In the genomic region with DNA sequence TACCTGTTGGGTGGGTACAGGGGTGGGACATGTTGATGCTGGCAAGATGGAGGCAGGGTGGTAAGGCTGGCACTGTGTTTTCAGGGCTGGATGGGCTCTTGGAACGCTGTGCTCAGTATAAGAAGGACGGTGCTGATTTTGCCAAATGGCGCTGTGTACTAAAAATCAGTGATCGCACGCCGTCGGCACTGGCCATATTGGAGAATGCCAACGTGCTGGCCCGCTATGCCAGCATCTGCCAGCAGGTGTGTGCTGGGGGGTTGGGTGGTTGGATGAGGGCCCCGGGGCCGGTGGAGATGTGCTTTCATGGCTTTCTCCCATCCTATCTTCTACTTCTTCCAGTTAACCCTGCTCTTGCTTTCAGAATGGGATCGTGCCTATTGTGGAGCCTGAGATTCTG, we compare ENCODE assay signal across 13 mouse cellular contexts. TPM values are rescaled to one million over a fixed set of nuclear protein-coding genes. Genes with fewer than 3 reads are reported as not detected.
A peak's percentile ranks its signal among the peaks of the same experiment; 100 is the strongest.
DNase-seq lines count a peak whose midpoint lies in the region; ATAC-seq lines count a peak whose summit lies in the region.
"Had no signal": no experiment of that assay in that cellular context is flagged by ENCODE, and none has a peak within 500 bp of the region (broad histone marks: within the 10 kb centered on the region; RNA-seq: fewer than 3 reads in every experiment).

No protein-coding gene starts in this region.

- 87% methylated on average over 12 of the region's 12 CpGs for WGBS in forebrain, embryonic 14.5 days
- WGBS in forebrain, embryonic 10.5 days: 94% methylated on average over 12 of the region's 12 CpGs
- WGBS in midbrain, embryonic 16.5 days: 92% methylated on average over 12 of the region's 12 CpGs
- WGBS in midbrain, embryonic 10.5 days: 92% methylated on average over 12 of the region's 12 CpGs
- 93% methylated on average over 12 of the region's 12 CpGs for WGBS in hindbrain, embryonic 14.5 days
- 84% methylated on average over 12 of the region's 12 CpGs for WGBS in neural tube, embryonic 15.5 days

- H3K9ac ChIP-seq in forebrain, embryonic 14.5 days (ENCODE audit: low read length): no peak overlapping the region
- no peak overlapping the region for H3K9ac ChIP-seq in midbrain, embryonic 16.5 days (ENCODE audit: low read depth, low read length)
- H3K9ac ChIP-seq in hindbrain, embryonic 14.5 days: no peak overlapping the region
- H3K9ac ChIP-seq in neural tube, embryonic 15.5 days (replicated peaks): no peak overlapping the region
- H3K9ac ChIP-seq: lung, embryonic 15.5 days; midbrain, embryonic 13.5 days had no signal

- peaks cover 25% of the 10 kb centered on the region for H3K36me3 ChIP-seq in forebrain, embryonic 14.5 days (ENCODE audit: control insufficient read depth, insufficient read depth, low read length)
- peaks cover 63% of the 10 kb centered on the region for H3K36me3 ChIP-seq in forebrain, embryonic 10.5 days (replicated peaks)
- H3K36me3 ChIP-seq in midbrain, embryonic 16.5 days (ENCODE audit: control insufficient read depth, insufficient read depth, low read length): no peaks in the 10 kb centered on the region
- peaks cover 57% of the 10 kb centered on the region for H3K36me3 ChIP-seq in midbrain, embryonic 10.5 days
- no peaks in the 10 kb centered on the region for H3K36me3 ChIP-seq in hindbrain, embryonic 14.5 days (replicated peaks; ENCODE audit: control insufficient read depth, insufficient read depth)
- no peaks in the 10 kb centered on the region for H3K36me3 ChIP-seq in neural tube, embryonic 15.5 days

- intact Hi-C loops in gastrocnemius, postnatal 14 days (cut with DNase I; ENCODE audit: low total_unique reads): no loop called here

- DNase-seq in forebrain, embryonic 14.5 days (ENCODE audit: low spot score): no peak
- DNase-seq in forebrain, embryonic 10.5 days (ENCODE audit: extremely low spot score, low spot score): no peak
- DNase-seq in midbrain, embryonic 10.5 days (ENCODE audit: low spot score): no peak
- no peak for DNase-seq in hindbrain, embryonic 14.5 days (ENCODE audit: low spot score)
- no peak for DNase-seq in gastrocnemius, postnatal 14 days
- DNase-seq: gastrocnemius, postnatal 25 days; kidney, adult 8-10 months; liver; thymus, postnatal 14 days had no signal

- no peak overlapping the region; the same call in 1 of the 2 replicates for H3K27ac ChIP-seq in forebrain, embryonic 14.5 days (ENCODE audit: low read depth, low read length)
- no peak overlapping the region for H3K27ac ChIP-seq in forebrain, embryonic 10.5 days
- H3K27ac ChIP-seq in midbrain, embryonic 16.5 days (ENCODE audit: low read length): no peak overlapping the region
- no peak overlapping the region for H3K27ac ChIP-seq in midbrain, embryonic 10.5 days (replicated peaks)
- peak overlapping the region; percentile 35; the same call in 1 of the 2 replicates for H3K27ac ChIP-seq in hindbrain, embryonic 14.5 days
- H3K27ac ChIP-seq in neural tube, embryonic 15.5 days (replicated peaks): peak overlapping the region; percentile 82
- H3K27ac ChIP-seq: lung, embryonic 15.5 days; midbrain, embryonic 13.5 days had no signal

- no peaks in the 10 kb centered on the region for H3K27me3 ChIP-seq in forebrain, embryonic 14.5 days (replicated peaks; ENCODE audit: control insufficient read depth, insufficient read depth, low read length)
- no peaks in the 10 kb centered on the region for H3K27me3 ChIP-seq in forebrain, embryonic 10.5 days (ENCODE audit: poor library complexity, severe bottlenecking)
- H3K27me3 ChIP-seq in midbrain, embryonic 16.5 days (ENCODE audit: control insufficient read depth, insufficient read depth, low read depth, low read length): no peaks in the 10 kb centered on the region
- H3K27me3 ChIP-seq in midbrain, embryonic 10.5 days (ENCODE audit: low read depth, poor library complexity, severe bottlenecking): no peaks in the 10 kb centered on the region
- H3K27me3 ChIP-seq in hindbrain, embryonic 14.5 days (ENCODE audit: control insufficient read depth, insufficient read depth, low read length): no peaks in the 10 kb centered on the region
- no peaks in the 10 kb centered on the region for H3K27me3 ChIP-seq in neural tube, embryonic 15.5 days (replicated peaks)
- H3K27me3 ChIP-seq: lung, embryonic 15.5 days; midbrain, embryonic 13.5 days had no signal

- H3K4me1 ChIP-seq in forebrain, embryonic 14.5 days (ENCODE audit: control insufficient read depth, insufficient read depth, low read length): peaks cover 15% of the 10 kb centered on the region
- H3K4me1 ChIP-seq in forebrain, embryonic 10.5 days: peaks cover 33% of the 10 kb centered on the region
- H3K4me1 ChIP-seq in midbrain, embryonic 16.5 days (ENCODE audit: control insufficient read depth, insufficient read depth, low read length): peaks cover 18% of the 10 kb centered on the region
- peaks cover 26% of the 10 kb centered on the region for H3K4me1 ChIP-seq in midbrain, embryonic 10.5 days
- H3K4me1 ChIP-seq in hindbrain, embryonic 14.5 days (replicated peaks; ENCODE audit: control insufficient read depth, insufficient read depth, low read length): peaks cover 19% of the 10 kb centered on the region
- H3K4me1 ChIP-seq in neural tube, embryonic 15.5 days: peaks cover 34% of the 10 kb centered on the region

- no peaks in the 10 kb centered on the region for H3K9me3 ChIP-seq in forebrain, embryonic 14.5 days (replicated peaks; ENCODE audit: control insufficient read depth, low read length)
- no peaks in the 10 kb centered on the region for H3K9me3 ChIP-seq in forebrain, embryonic 10.5 days
- no peaks in the 10 kb centered on the region for H3K9me3 ChIP-seq in midbrain, embryonic 16.5 days (replicated peaks; ENCODE audit: control insufficient read depth, low read length, poor library complexity, severe bottlenecking)
- no peaks in the 10 kb centered on the region for H3K9me3 ChIP-seq in midbrain, embryonic 10.5 days (replicated peaks)
- H3K9me3 ChIP-seq in hindbrain, embryonic 14.5 days (ENCODE audit: control insufficient read depth, low read length): no peaks in the 10 kb centered on the region
- H3K9me3 ChIP-seq in neural tube, embryonic 15.5 days (replicated peaks): no peaks in the 10 kb centered on the region
- H3K9me3 ChIP-seq: lung, embryonic 15.5 days; midbrain, embryonic 13.5 days had no signal

- peak overlapping the region; percentile 46 for H3K4me2 ChIP-seq in forebrain, embryonic 14.5 days (ENCODE audit: low read length)
- H3K4me2 ChIP-seq in midbrain, embryonic 16.5 days (ENCODE audit: low read length): peak overlapping the region; percentile 22; the same call in 1 of the 2 replicates
- peak overlapping the region; percentile 32 for H3K4me2 ChIP-seq in hindbrain, embryonic 14.5 days (replicated peaks)
- peak overlapping the region; percentile 52 for H3K4me2 ChIP-seq in neural tube, embryonic 15.5 days
- H3K4me2 ChIP-seq: lung, embryonic 15.5 days; midbrain, embryonic 13.5 days had no signal

- peak overlapping the region; percentile 21; the same call in 1 of the 2 replicates for H3K4me3 ChIP-seq in forebrain, embryonic 14.5 days (ENCODE audit: low read depth, low read length)
- no peak overlapping the region for H3K4me3 ChIP-seq in forebrain, embryonic 10.5 days
- no peak overlapping the region for H3K4me3 ChIP-seq in midbrain, embryonic 16.5 days (ENCODE audit: low read depth, low read length)
- no peak overlapping the region for H3K4me3 ChIP-seq in midbrain, embryonic 10.5 days
- peak overlapping the region; percentile 15 for H3K4me3 ChIP-seq in hindbrain, embryonic 14.5 days (replicated peaks; ENCODE audit: low read length)
- H3K4me3 ChIP-seq in neural tube, embryonic 15.5 days (replicated peaks): peak overlapping the region; percentile 32
- H3K4me3 ChIP-seq: lung, embryonic 15.5 days; midbrain, embryonic 13.5 days had no signal

- no peak for ATAC-seq in forebrain, embryonic 14.5 days
- no peak for ATAC-seq in midbrain, embryonic 16.5 days
- ATAC-seq in hindbrain, embryonic 14.5 days (ENCODE audit: low FRiP score): no peak
- no peak for ATAC-seq in neural tube, embryonic 15.5 days (ENCODE audit: low FRiP score)
- ATAC-seq: midbrain, embryonic 13.5 days had no signal

RNA-seq across cellular contexts. Expression of a gene that starts 2.2 kb away (rescaled TPM):
- polyA plus RNA-seq in forebrain, embryonic 14.5 days (2014; fragmentation: Nextera tagmentation; extraction: Ambion mirVana): 161 and 167 TPM in 2 replicates
- 2.7 and 3.3 TPM in 2 replicates for polyA plus RNA-seq in forebrain, embryonic 10.5 days (2016; fragmentation: Nextera tagmentation; extraction: Ambion mirVana)
- polyA plus RNA-seq in midbrain, embryonic 16.5 days (2015; fragmentation: Nextera tagmentation; extraction: Ambion mirVana): 87.2 and 154 TPM in 2 replicates
- 1.5 and 1.6 TPM in 2 replicates for polyA plus RNA-seq in midbrain, embryonic 10.5 days (2016; fragmentation: Nextera tagmentation; extraction: Ambion mirVana)
- polyA plus RNA-seq in hindbrain, embryonic 14.5 days (2014; fragmentation: Nextera tagmentation; extraction: Ambion mirVana): 278 and 292 TPM in 2 replicates
- polyA plus RNA-seq in neural tube, embryonic 15.5 days (2015; fragmentation: Nextera tagmentation; extraction: Ambion mirVana): 328 and 382 TPM in 2 replicates
- total RNA-seq in gastrocnemius, postnatal 14 days (2021): 1 to 10 TPM; 1.5 to 2.1 TPM

RNA-seq across cellular contexts. Expression of a gene that starts 3.2 kb away (rescaled TPM):
- polyA plus RNA-seq in forebrain, embryonic 14.5 days (2014; fragmentation: Nextera tagmentation; extraction: Ambion mirVana): 46.8 and 51.0 TPM in 2 replicates
- 76.3 and 77.5 TPM in 2 replicates for polyA plus RNA-seq in forebrain, embryonic 10.5 days (2016; fragmentation: Nextera tagmentation; extraction: Ambion mirVana)
- 70.7 and 79.0 TPM in 2 replicates for polyA plus RNA-seq in midbrain, embryonic 16.5 days (2015; fragmentation: Nextera tagmentation; extraction: Ambion mirVana)
- polyA plus RNA-seq in midbrain, embryonic 10.5 days (2016; fragmentation: Nextera tagmentation; extraction: Ambion mirVana): 74.0 and 78.5 TPM in 2 replicates
- 76.4 and 76.5 TPM in 2 replicates for polyA plus RNA-seq in hindbrain, embryonic 14.5 days (2014; fragmentation: Nextera tagmentation; extraction: Ambion mirVana)
- polyA plus RNA-seq in neural tube, embryonic 15.5 days (2015; fragmentation: Nextera tagmentation; extraction: Ambion mirVana): 83.2 and 86.4 TPM in 2 replicates
- 10 to 100 TPM; 23.1 to 25.1 TPM for total RNA-seq in gastrocnemius, postnatal 14 days (2021)

RNA-seq across cellular contexts. Expression of a gene that starts 18.3 kb away (rescaled TPM):
- polyA plus RNA-seq in forebrain, embryonic 14.5 days (2014; fragmentation: Nextera tagmentation; extraction: Ambion mirVana): 72.5 and 73.8 TPM in 2 replicates
- 60.2 and 62.8 TPM in 2 replicates for polyA plus RNA-seq in forebrain, embryonic 10.5 days (2016; fragmentation: Nextera tagmentation; extraction: Ambion mirVana)
- 77.2 and 81.8 TPM in 2 replicates for polyA plus RNA-seq in midbrain, embryonic 16.5 days (2015; fragmentation: Nextera tagmentation; extraction: Ambion mirVana)
- 57.7 and 61.7 TPM in 2 replicates for polyA plus RNA-seq in midbrain, embryonic 10.5 days (2016; fragmentation: Nextera tagmentation; extraction: Ambion mirVana)
- 82.6 and 95.8 TPM in 2 replicates for polyA plus RNA-seq in hindbrain, embryonic 14.5 days (2014; fragmentation: Nextera tagmentation; extraction: Ambion mirVana)
- polyA plus RNA-seq in neural tube, embryonic 15.5 days (2015; fragmentation: Nextera tagmentation; extraction: Ambion mirVana): 84.3 and 88.3 TPM in 2 replicates
- total RNA-seq in gastrocnemius, postnatal 14 days (2021): 10 to 100 TPM; 16.1 to 17.8 TPM

RNA-seq across cellular contexts. Expression of a gene that starts 23.6 kb away (rescaled TPM):
- 21.5 and 25.4 TPM in 2 replicates for polyA plus RNA-seq in forebrain, embryonic 14.5 days (2014; fragmentation: Nextera tagmentation; extraction: Ambion mirVana)
- polyA plus RNA-seq in forebrain, embryonic 10.5 days (2016; fragmentation: Nextera tagmentation; extraction: Ambion mirVana): 74.9 and 76.6 TPM in 2 replicates
- 4.2 and 6.5 TPM in 2 replicates for polyA plus RNA-seq in midbrain, embryonic 16.5 days (2015; fragmentation: Nextera tagmentation; extraction: Ambion mirVana)
- polyA plus RNA-seq in midbrain, embryonic 10.5 days (2016; fragmentation: Nextera tagmentation; extraction: Ambion mirVana): 63.4 and 64.2 TPM in 2 replicates
- 5.6 and 9.2 TPM in 2 replicates for polyA plus RNA-seq in hindbrain, embryonic 14.5 days (2014; fragmentation: Nextera tagmentation; extraction: Ambion mirVana)
- 6.5 and 13.1 TPM in 2 replicates for polyA plus RNA-seq in neural tube, embryonic 15.5 days (2015; fragmentation: Nextera tagmentation; extraction: Ambion mirVana)
- 1 to 10 TPM; 5.3 TPM for total RNA-seq in gastrocnemius, postnatal 14 days (2021)

RNA-seq across cellular contexts. Expression of a gene that starts 34.3 kb away (rescaled TPM):
- 0.19 and 0.43 TPM in 2 replicates for polyA plus RNA-seq in forebrain, embryonic 14.5 days (2014; fragmentation: Nextera tagmentation; extraction: Ambion mirVana)
- polyA plus RNA-seq in forebrain, embryonic 10.5 days (2016; fragmentation: Nextera tagmentation; extraction: Ambion mirVana): 0.26 and 0.52 TPM in 2 replicates
- 0.15 and 0.25 TPM in 2 replicates for polyA plus RNA-seq in midbrain, embryonic 16.5 days (2015; fragmentation: Nextera tagmentation; extraction: Ambion mirVana)
- polyA plus RNA-seq in midbrain, embryonic 10.5 days (2016; fragmentation: Nextera tagmentation; extraction: Ambion mirVana): 0.34 and 0.43 TPM in 2 replicates
- 0.16 and 0.35 TPM in 2 replicates for polyA plus RNA-seq in hindbrain, embryonic 14.5 days (2014; fragmentation: Nextera tagmentation; extraction: Ambion mirVana)
- polyA plus RNA-seq in neural tube, embryonic 15.5 days (2015; fragmentation: Nextera tagmentation; extraction: Ambion mirVana): 0.40 and 0.42 TPM in 2 replicates
- under 1 TPM; 0.31 to 0.62 TPM for total RNA-seq in gastrocnemius, postnatal 14 days (2021)

Comparison
In these comparisons a context has a peak if more than half of its experiments do, and no peak if none do; other contexts are left out.
1. H3K4me3 ChIP-seq: peak in forebrain, embryonic 14.5 days (single experiment), hindbrain, embryonic 14.5 days (single experiment) and neural tube, embryonic 15.5 days (single experiment); none in forebrain, embryonic 10.5 days (single experiment), midbrain, embryonic 16.5 days (single experiment) and midbrain, embryonic 10.5 days (single experiment).
2. RNA of a gene that starts 2.2 kb away (polyA plus RNA-seq): 328 to 382 TPM in neural tube, embryonic 15.5 days, 278 to 292 TPM in hindbrain, embryonic 14.5 days, 161 to 167 TPM in forebrain, embryonic 14.5 days and 87.2 to 154 TPM in midbrain, embryonic 16.5 days; 2.7 to 3.3 TPM in forebrain, embryonic 10.5 days and 1.5 to 1.6 TPM in midbrain, embryonic 10.5 days; every median in the first group is over 10 times any median in the second.
3. H3K27ac ChIP-seq: peak in hindbrain, embryonic 14.5 days (single experiment) and neural tube, embryonic 15.5 days (single experiment); none in forebrain, embryonic 14.5 days (single experiment), forebrain, embryonic 10.5 days (single experiment), midbrain, embryonic 16.5 days (single experiment) and midbrain, embryonic 10.5 days (single experiment).
4. Peak in every context shown above with its lines, with median percentiles within 50 percentile points of each other: H3K4me2 ChIP-seq.